Mouse (Mus musculus) Patski (cell line): ENCODE data around the gene Slit2. TPM values are rescaled to one million over a fixed set of nuclear protein-coding genes. Genes with fewer than 3 reads are reported as not detected.

Source experiments
- ATAC-seq: fragments of 100-300 bp; one replicate; pipeline ENCODE4 v1.8.0; 2021
- CTCF ChIA-PET: fragments of 350-600 bp; sonication (Branson Sonifier 250); formaldehyde crosslinking; loops from one replicate; lab custom pipeline; 2022; ENCODE audit warnings: inconsistent platforms; lab: Charles Lee
- POLR2A ChIA-PET: fragments of 350-600 bp; sonication (Branson Sonifier 250); formaldehyde crosslinking; loops from one replicate; lab custom pipeline; 2022; ENCODE audit warnings: antibody characterized with exemption, inconsistent platforms; lab: Charles Lee
- DNase-seq: peaks from one replicate; pipeline ENCODE4 v3.0.0-alpha.2; 2011; ENCODE audit warnings: low read depth, low spot score
- H3K27me3 ChIP-seq: fragments of 371-371 bp; one replicate; pipeline ENCODE4 v1.5.1; 2021
- CTCF ChIP-seq: fragments of 100-300 bp; IDR thresholded peaks from one replicate; pipeline ENCODE4 v1.5.1; 2021
- in situ Hi-C: fragments of 300-500 bp; cut with MboI; formaldehyde crosslinking; loops from 3 replicates; pipeline ENCODE4 v1.11.1; 2018; ENCODE audit warnings: low pct_unique_long_range_greater_than_20kb, mixed read lengths
- polyA plus RNA-seq: library from polyadenylated mRNA; unstranded; gene quantifications from one replicate; pipeline ENCODE4 v1.2.3, GENCODE M21; 2021

Slit2 gene
- polyA plus RNA-seq, result 1.7 TPM

- POLR2A ChIA-PET, result no interaction called here
- CTCF ChIA-PET, result no interaction called here
- TF ChIP-seq CTCF, result no peak
- DNase-seq (no peak), ATAC-seq (peak; percentile 57)
- H3K27me3 ChIP-seq, result peaks cover 53% of the 10 kb centered on the region
- in situ Hi-C loops, result loop anchor here (25.0 kb wide), 2 partner anchors 971 to 1546 kb away; no protein-coding TSS in a partner anchor
These were observed at the start of gene Slit2 for GRCm38 (mm10) chr5:47982941-47983701. Gene Slit2 (plus strand): TSS chr5:47983138.

- ATAC-seq (no peak), DNase-seq (no peak)
- CTCF ChIA-PET, result interaction anchor here (0.9 kb wide), 1 partner anchor 39 kb away, joined by 3 read pairs; no protein-coding TSS in a partner anchor
- H3K27me3 ChIP-seq, result peaks cover 9% of the 10 kb centered on the region
- no peak for TF ChIP-seq CTCF
- POLR2A ChIA-PET, result no interaction called here
- in situ Hi-C loops, result no loop called here
These were observed 44.2 kb upstream of the Slit2 start for GRCm38 (mm10) chr5:47938586-47939372.

- ChIA-PET POLR2A (no interaction called here), CTCF (no interaction called here)
- in situ Hi-C loops, result no loop called here
- ATAC-seq (no peak), DNase-seq (no peak)
- TF ChIP-seq CTCF, result no peak
- peaks cover 4% of the 10 kb centered on the region for H3K27me3 ChIP-seq
These were observed 26.5 kb upstream of the Slit2 start for GRCm38 (mm10) chr5:47956451-47956850.

- DNase-seq (no peak), ATAC-seq (no peak)
- ChIA-PET CTCF (no interaction called here), POLR2A (no interaction called here)
- no peak for TF ChIP-seq CTCF
- H3K27me3 ChIP-seq, result peaks cover 3% of the 10 kb centered on the region
- in situ Hi-C loops, result loop anchor here (25.0 kb wide), 2 partner anchors 963 to 1538 kb away; no protein-coding TSS in a partner anchor
These were observed 7.1 kb upstream of the Slit2 start for GRCm38 (mm10) chr5:47975795-47976194.

GRCm38 (mm10) chr5:47979371-47979770, 3.6 kb upstream of the Slit2 start:
- in situ Hi-C loops, result loop anchor here (25.0 kb wide), 2 partner anchors 967 to 1542 kb away; no protein-coding TSS in a partner anchor
- TF ChIP-seq CTCF, result no peak

GRCm38 (mm10) chr5:47980459-47980858, 2.5 kb upstream of the Slit2 start:
- ATAC-seq, result no peak
- ChIA-PET CTCF (interaction anchor here (1.2 to 1.5 kb wide), 3 partner anchors 29 to 967 kb away, joined by 3 to 4 read pairs (median 3); no protein-coding TSS in a partner anchor), POLR2A (no interaction called here)
- no peak for TF ChIP-seq CTCF
- H3K27me3 ChIP-seq, result peaks cover 31% of the 10 kb centered on the region
- in situ Hi-C loops, result loop anchor here (25.0 kb wide), 2 partner anchors 968 to 1543 kb away; no protein-coding TSS in a partner anchor
- DNase-seq, result no peak

More at GRCm38 (mm10) chr5:47979371-47979770, 3.6 kb upstream of the Slit2 start:
- ChIA-PET POLR2A (no interaction called here), CTCF (interaction anchor here (0.9 to 1.5 kb wide), 5 partner anchors 12 to 707 kb away, joined by 3 to 4 read pairs (median 3); no protein-coding TSS in a partner anchor)
- DNase-seq, result no peak
- no peak for ATAC-seq
- peaks cover 21% of the 10 kb centered on the region for H3K27me3 ChIP-seq

- ATAC-seq, result no peak
- in situ Hi-C loops, result loop anchor here (25.0 kb wide), 2 partner anchors 970 to 1545 kb away; no protein-coding TSS in a partner anchor
- no peak for DNase-seq
- ChIA-PET CTCF (no interaction called here), POLR2A (no interaction called here)
- no peak for TF ChIP-seq CTCF
- peaks cover 43% of the 10 kb centered on the region for H3K27me3 ChIP-seq
These were observed 987 bp upstream of the Slit2 start for GRCm38 (mm10) chr5:47981951-47982350.

GRCm38 (mm10) chr5:47983746-47984583, 1.0 kb downstream of the Slit2 start:
- DNase-seq (no peak), ATAC-seq (no peak)
- TF ChIP-seq CTCF, result no peak
- in situ Hi-C loops, result loop anchor here (25.0 kb wide), 2 partner anchors 972 to 1547 kb away; no protein-coding TSS in a partner anchor
- CTCF ChIA-PET, result no interaction called here
- POLR2A ChIA-PET, result no interaction called here
- peaks cover 55% of the 10 kb centered on the region for H3K27me3 ChIP-seq

GRCm38 (mm10) chr5:47984584-47985197, 1.8 kb downstream of the Slit2 start:
- no peak for TF ChIP-seq CTCF
- CTCF ChIA-PET, result no interaction called here
- in situ Hi-C loops, result loop anchor here (25.0 kb wide), 2 partner anchors 972 to 1547 kb away; no protein-coding TSS in a partner anchor
- POLR2A ChIA-PET, result no interaction called here
- peaks cover 60% of the 10 kb centered on the region for H3K27me3 ChIP-seq
- DNase-seq, result no peak
- ATAC-seq, result no peak
